Mouse (Mus musculus): ENCODE measurements around the gene Focad.

DNA sequence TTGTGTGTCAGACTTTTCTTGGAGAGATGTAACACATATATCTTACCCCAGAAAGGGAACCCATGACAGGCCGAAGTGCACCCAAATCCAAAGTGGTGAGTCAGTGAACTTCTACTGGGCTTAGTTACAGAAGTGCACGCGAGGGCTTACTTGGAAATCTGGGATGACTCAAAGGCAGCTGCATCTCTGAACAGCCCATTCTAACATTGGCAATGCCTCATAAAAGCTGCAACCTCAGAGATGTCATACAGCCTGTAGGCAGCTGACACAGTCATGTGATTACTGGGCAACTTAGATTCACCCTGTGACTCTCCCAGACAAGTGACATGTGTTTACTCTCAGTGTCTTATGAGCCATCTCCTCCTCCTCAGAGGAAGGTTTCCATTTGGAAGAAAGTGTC is 119.5 kb downstream of the Focad start:
- TF ChIP-seq HCFC1 (IDR thresholded peaks at IDR 0.05; ENCODE audit: borderline replicate concordance, insufficient read depth, low read length) (no peak), ZC3H11A (IDR thresholded peaks at IDR 0.05; ENCODE audit: borderline replicate concordance, low read depth, low read length) (no peak), MAFK (IDR thresholded peaks at IDR 0.05; ENCODE audit: insufficient read depth, low read depth, low read length) (no peak), CHD2 (IDR thresholded peaks at IDR 0.05; ENCODE audit: low read depth, low read length) (no peak)
